In the genomic region with DNA sequence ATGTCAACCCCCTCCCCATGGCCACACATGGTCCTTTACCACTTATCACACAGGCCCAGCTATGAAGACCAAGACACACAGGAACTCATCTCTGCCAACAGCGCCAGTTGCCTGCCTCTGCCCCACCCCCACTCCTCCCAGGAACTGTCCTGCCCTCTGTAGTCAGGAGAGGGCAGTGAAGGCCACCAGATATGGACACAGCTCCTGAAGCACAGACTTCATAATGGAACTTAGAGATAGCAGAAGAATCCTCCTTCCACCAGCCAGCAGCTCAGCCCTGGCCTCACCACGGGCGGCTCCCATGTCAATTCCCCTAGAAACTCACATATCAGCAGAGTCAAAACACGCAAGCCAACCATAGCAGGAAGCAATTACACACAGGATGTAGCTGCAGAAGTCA, we compare ENCODE assay signal across 9 mouse cellular contexts. TPM values are rescaled to one million over a fixed set of nuclear protein-coding genes. Genes with fewer than 3 reads are reported as not detected.
A peak's percentile ranks its signal among the peaks of the same experiment; 100 is the strongest.
DNase-seq lines count a peak whose midpoint lies in the region; ATAC-seq and TF ChIP-seq lines count a peak whose summit lies in the region.
"Had no signal": no experiment of that assay in that cellular context is flagged by ENCODE, and none has a peak within 500 bp of the region (broad histone marks: within the 10 kb centered on the region; RNA-seq: fewer than 3 reads in every experiment).

No protein-coding gene starts in this region.

- no peak for TF ChIP-seq POLR2A in kidney, adult 2 months (IDR thresholded peaks at IDR 0.05; ENCODE audit: low read depth, low read length)

- no peaks in the 10 kb centered on the region for H3K4me1 ChIP-seq in kidney, adult 2 months (ENCODE audit: control insufficient read depth, insufficient read depth, low read length)
- no peaks in the 10 kb centered on the region for H3K4me1 ChIP-seq in kidney, embryonic 14.5 days (ENCODE audit: control insufficient read depth, insufficient read depth, low read length)
- H3K4me1 ChIP-seq in embryonic facial prominence, embryonic 10.5 days: peaks cover 29% of the 10 kb centered on the region
- peaks cover 8% of the 10 kb centered on the region; the same call in 1 of the 2 replicates for H3K4me1 ChIP-seq in hindbrain, embryonic 14.5 days (replicated peaks; ENCODE audit: control insufficient read depth, insufficient read depth, low read length)
- no peaks in the 10 kb centered on the region for H3K4me1 ChIP-seq in liver, embryonic 11.5 days (replicated peaks; ENCODE audit: control insufficient read depth, insufficient read depth, low read length)

- H3K9me3 ChIP-seq in kidney, embryonic 14.5 days (ENCODE audit: control insufficient read depth, low read length): no peaks in the 10 kb centered on the region
- H3K9me3 ChIP-seq in embryonic facial prominence, embryonic 10.5 days: no peaks in the 10 kb centered on the region
- H3K9me3 ChIP-seq in hindbrain, embryonic 14.5 days (ENCODE audit: control insufficient read depth, low read length): no peaks in the 10 kb centered on the region
- no peaks in the 10 kb centered on the region for H3K9me3 ChIP-seq in liver, embryonic 11.5 days (ENCODE audit: control insufficient read depth, low read length)

- H3K36me3 ChIP-seq in kidney, adult 2 months (ENCODE audit: control insufficient read depth, insufficient read depth, low read length): no peaks in the 10 kb centered on the region
- H3K36me3 ChIP-seq in kidney, embryonic 14.5 days (ENCODE audit: control insufficient read depth, insufficient read depth, low read length): no peaks in the 10 kb centered on the region
- no peaks in the 10 kb centered on the region for H3K36me3 ChIP-seq in embryonic facial prominence, embryonic 10.5 days (replicated peaks)
- H3K36me3 ChIP-seq in hindbrain, embryonic 14.5 days (replicated peaks; ENCODE audit: control insufficient read depth, insufficient read depth): no peaks in the 10 kb centered on the region
- no peaks in the 10 kb centered on the region for H3K36me3 ChIP-seq in liver, embryonic 11.5 days (ENCODE audit: control insufficient read depth, insufficient read depth, low read length)

- no peak overlapping the region for H3K4me3 ChIP-seq in kidney, adult 2 months (ENCODE audit: insufficient read depth, low read depth, low read length)
- H3K4me3 ChIP-seq in kidney, embryonic 14.5 days (ENCODE audit: low read length): no peak overlapping the region
- H3K4me3 ChIP-seq in embryonic facial prominence, embryonic 10.5 days: no peak overlapping the region
- no peak overlapping the region for H3K4me3 ChIP-seq in hindbrain, embryonic 14.5 days (replicated peaks; ENCODE audit: low read length)
- no peak overlapping the region for H3K4me3 ChIP-seq in liver, embryonic 11.5 days (ENCODE audit: low read depth, low read length)

- no peak for ATAC-seq in kidney, embryonic 14.5 days (ENCODE audit: low FRiP score, low TSS enrichment)
- peak; percentile 66; the same call in 1 of the 2 replicates for ATAC-seq in hindbrain, embryonic 14.5 days (ENCODE audit: low FRiP score)
- ATAC-seq in liver, embryonic 11.5 days (replicated peaks; ENCODE audit: low FRiP score): 0 out of 2 replicates have a peak, but pooled peaks have one; percentile 26
- ATAC-seq: Patski had no signal

- WGBS in kidney, adult 2 months: 22% methylated on average over 4 of the region's 4 CpGs
- WGBS in kidney, embryonic 14.5 days: 25% methylated on average over 4 of the region's 4 CpGs
- WGBS in embryonic facial prominence, embryonic 10.5 days: 37% methylated on average over 4 of the region's 4 CpGs
- 31% methylated on average over 4 of the region's 4 CpGs for WGBS in hindbrain, embryonic 14.5 days
- 16% methylated on average over 4 of the region's 4 CpGs for WGBS in liver, embryonic 11.5 days

- DNase-seq in kidney, adult 2 months: peak; percentile 12
- DNase-seq in adrenal gland, postnatal 14 days: peak; percentile 83
- peak; percentile 47 for DNase-seq in embryonic facial prominence, embryonic 10.5 days (ENCODE audit: low spot score)
- DNase-seq in hindbrain, embryonic 14.5 days (ENCODE audit: low spot score): peak; percentile 60
- DNase-seq in liver, embryonic 11.5 days (ENCODE audit: low spot score): peak; percentile 36
- DNase-seq in right cerebral cortex, postnatal 10 days (ENCODE audit: low spot score in 2 of 2): peak; percentile 73 to 78
- DNase-seq in urinary bladder, adult 18-20 months (ENCODE audit: low spot score in 2 of 2): no peak

- no peak overlapping the region for H3K9ac ChIP-seq in kidney, embryonic 14.5 days (ENCODE audit: low read depth, low read length)
- no peak overlapping the region for H3K9ac ChIP-seq in hindbrain, embryonic 14.5 days
- no peak overlapping the region for H3K9ac ChIP-seq in liver, embryonic 11.5 days (ENCODE audit: low read depth, low read length)

- TF ChIP-seq CTCF in kidney, adult 2 months (conservative IDR thresholded peaks at IDR 0.05; ENCODE audit: insufficient read depth, insufficient read length, low read depth, low read length): peak; percentile 49

- no peak overlapping the region for H3K27ac ChIP-seq in kidney, adult 2 months (ENCODE audit: insufficient read depth, low read depth, low read length)
- H3K27ac ChIP-seq in kidney, embryonic 14.5 days (ENCODE audit: low read depth, low read length): no peak overlapping the region
- no peak overlapping the region for H3K27ac ChIP-seq in embryonic facial prominence, embryonic 10.5 days (replicated peaks)
- no peak overlapping the region; the same call in 1 of the 2 replicates for H3K27ac ChIP-seq in hindbrain, embryonic 14.5 days
- H3K27ac ChIP-seq in liver, embryonic 11.5 days (ENCODE audit: low read depth, low read length): no peak overlapping the region

- no peaks in the 10 kb centered on the region for H3K27me3 ChIP-seq in kidney, adult 2 months (replicated peaks; ENCODE audit: control insufficient read depth, insufficient read depth, low read length)
- 0 out of 2 replicates have a peak, but pooled peaks cover 3% of the 10 kb centered on the region for H3K27me3 ChIP-seq in kidney, embryonic 14.5 days (ENCODE audit: control insufficient read depth, insufficient read depth, low read length)
- peaks cover 64% of the 10 kb centered on the region for H3K27me3 ChIP-seq in embryonic facial prominence, embryonic 10.5 days (replicated peaks; ENCODE audit: low read depth, poor library complexity, severe bottlenecking)
- H3K27me3 ChIP-seq in hindbrain, embryonic 14.5 days (ENCODE audit: control insufficient read depth, insufficient read depth, low read length): no peaks in the 10 kb centered on the region
- peaks cover 3% of the 10 kb centered on the region for H3K27me3 ChIP-seq in liver, embryonic 11.5 days (replicated peaks; ENCODE audit: control insufficient read depth, insufficient read depth, low read length)

- no peak overlapping the region for H3K4me2 ChIP-seq in kidney, embryonic 14.5 days (replicated peaks; ENCODE audit: low read depth, low read length)
- no peak overlapping the region for H3K4me2 ChIP-seq in hindbrain, embryonic 14.5 days (replicated peaks)
- no peak overlapping the region for H3K4me2 ChIP-seq in liver, embryonic 11.5 days

RNA-seq across cellular contexts. Expression of a gene that starts 49.9 kb away (rescaled TPM):
- polyA plus RNA-seq in kidney, adult 2 months (2012; rRNA removed): not detected in 2 replicates
- polyA plus RNA-seq in kidney, embryonic 14.5 days (2014; fragmentation: Nextera tagmentation; extraction: Ambion mirVana): not detected in 2 replicates
- not detected in 2 replicates for total RNA-seq in adrenal gland, postnatal 14 days (2021)
- not detected in 2 replicates for polyA plus RNA-seq in embryonic facial prominence, embryonic 10.5 days (2016; fragmentation: Nextera tagmentation; extraction: Ambion mirVana)
- 1.1 TPM in 1 of 2 replicates, not detected in the other for polyA plus RNA-seq in hindbrain, embryonic 14.5 days (2014; fragmentation: Nextera tagmentation; extraction: Ambion mirVana)
- polyA plus RNA-seq in liver, embryonic 11.5 days (2014; fragmentation: Nextera tagmentation; extraction: Ambion mirVana): not detected in 2 replicates
- polyA plus RNA-seq: Patski had no signal

Comparison
In these comparisons a context has a peak if more than half of its experiments do, and no peak if none do; other contexts are left out.
1. DNase-seq: peak in kidney, adult 2 months (single experiment), adrenal gland, postnatal 14 days (single experiment), embryonic facial prominence, embryonic 10.5 days (single experiment), hindbrain, embryonic 14.5 days (single experiment), liver, embryonic 11.5 days (single experiment) and right cerebral cortex, postnatal 10 days (2 of 2); none in urinary bladder, adult 18-20 months (0 of 2).